Mouse (Mus musculus): Measurements from ENCODE around the gene Safb2. TPM values are rescaled to one million over a fixed set of nuclear protein-coding genes. Genes with fewer than 3 reads are reported as not detected.

Gene Safb2
- polyA plus RNA-seq, 1 experiment from 2014 or later: 35.7 TPM

- H3K9me3 ChIP-seq (replicated peaks; ENCODE audit: low read length): no peaks in the 10 kb centered on the region
- ATAC-seq (replicated peaks; ENCODE audit: low FRiP score, low read depth) (peak; percentile 6; the same call in 1 of the 2 replicates), DNase-seq (ENCODE audit: low spot score) (peak; percentile 43)
- H3K4me1 ChIP-seq (replicated peaks; ENCODE audit: insufficient read depth, low read length): peaks cover 13% of the 10 kb centered on the region; the same call in 1 of the 2 replicates
- peak overlapping the region; percentile 92 for H3K4me3 ChIP-seq (replicated peaks; ENCODE audit: low read depth, low read length)
- no peaks in the 10 kb centered on the region for H3K27me3 ChIP-seq (ENCODE audit: insufficient read depth, low read length)
- H3K9ac ChIP-seq (ENCODE audit: low read depth, low read length): peak overlapping the region; percentile 86
- no peak for TF ChIP-seq CTCF (IDR thresholded peaks at IDR 0.05; ENCODE audit: low read depth)
- H3K27ac ChIP-seq: peak overlapping the region; percentile 95
- peak overlapping the region; percentile 80 for H3K4me2 ChIP-seq (ENCODE audit: low read length)
- peaks cover 52% of the 10 kb centered on the region for H3K36me3 ChIP-seq (ENCODE audit: insufficient read depth, low read length)
- WGBS: under 1% methylated on average over 61 of the region's 61 CpGs
Measured at GRCm38 (mm10) chr17:56585171-56585821, 911 bp upstream of the Safb2 start.

GRCm38 (mm10) chr17:56583611-56584256 is 651 bp downstream of the Safb2 start:
- ATAC-seq (replicated peaks; ENCODE audit: low FRiP score, low read depth) (no peak; the same call in 1 of the 2 replicates), DNase-seq (ENCODE audit: low spot score) (peak; percentile 40)
- H3K4me2 ChIP-seq (ENCODE audit: low read length): peak overlapping the region; percentile 70
- H3K27me3 ChIP-seq (ENCODE audit: insufficient read depth, low read length): no peaks in the 10 kb centered on the region
- peak overlapping the region; percentile 84 for H3K4me3 ChIP-seq (replicated peaks; ENCODE audit: low read depth, low read length)
- no peaks in the 10 kb centered on the region for H3K9me3 ChIP-seq (replicated peaks; ENCODE audit: low read length)
- peaks cover 13% of the 10 kb centered on the region; the same call in 1 of the 2 replicates for H3K4me1 ChIP-seq (replicated peaks; ENCODE audit: insufficient read depth, low read length)
- H3K27ac ChIP-seq: peak overlapping the region; percentile 99
- TF ChIP-seq CTCF (IDR thresholded peaks at IDR 0.05; ENCODE audit: low read depth): no peak
- H3K36me3 ChIP-seq (ENCODE audit: insufficient read depth, low read length): peaks cover 52% of the 10 kb centered on the region
- H3K9ac ChIP-seq (ENCODE audit: low read depth, low read length): peak overlapping the region; percentile 96
- 1% methylated on average over 33 of the region's 33 CpGs for WGBS

DNA sequence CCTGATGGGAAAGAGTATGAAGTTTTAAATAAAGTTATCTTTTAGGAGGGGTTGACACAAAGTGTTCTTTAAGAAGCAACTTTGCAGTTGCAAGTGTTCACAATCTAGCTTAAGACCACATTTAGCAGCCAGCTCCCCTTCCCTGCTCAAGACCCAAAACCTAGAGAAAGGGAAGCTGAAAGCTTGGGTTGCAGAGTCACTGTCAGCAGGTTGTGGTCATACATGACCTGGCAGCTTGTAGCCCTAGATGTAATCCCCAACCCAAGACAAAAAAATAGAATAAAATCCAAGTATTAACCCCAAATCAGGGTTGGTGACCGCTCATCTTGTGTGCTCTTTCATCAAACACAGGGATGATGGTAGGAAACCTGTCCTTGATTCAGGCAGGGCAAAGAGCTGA is 1.3 kb downstream of the Safb2 start:
- no peak for TF ChIP-seq CTCF (IDR thresholded peaks at IDR 0.05; ENCODE audit: low read depth)

GRCm38 (mm10) chr17:56572939-56573338 is 11.4 kb downstream of the Safb2 start:
- Histone ChIP-seq H3K9ac (ENCODE audit: low read depth, low read length) (no peak overlapping the region), H3K4me3 (replicated peaks; ENCODE audit: low read depth, low read length) (no peak overlapping the region), H3K4me2 (ENCODE audit: low read length) (no peak overlapping the region), H3K27me3 (ENCODE audit: insufficient read depth, low read length) (no peaks in the 10 kb centered on the region), H3K4me1 (replicated peaks; ENCODE audit: insufficient read depth, low read length) (no peaks in the 10 kb centered on the region), H3K9me3 (replicated peaks; ENCODE audit: low read length) (no peaks in the 10 kb centered on the region), H3K36me3 (ENCODE audit: insufficient read depth, low read length) (peaks cover 81% of the 10 kb centered on the region), H3K27ac (no peak overlapping the region)
- no peak for DNase-seq (ENCODE audit: low spot score)
- 0 out of 2 replicates have a peak, but pooled peaks have one; percentile 27 for ATAC-seq (replicated peaks; ENCODE audit: low FRiP score, low read depth)
- no peak for TF ChIP-seq CTCF (IDR thresholded peaks at IDR 0.05; ENCODE audit: low read depth)
- WGBS: 92% methylated on average over 3 of the region's 3 CpGs

More for the DNA sequence above, 1.3 kb downstream of the Safb2 start:
- H3K9ac ChIP-seq (ENCODE audit: low read depth, low read length): peak overlapping the region; percentile 96
- no peaks in the 10 kb centered on the region for H3K9me3 ChIP-seq (replicated peaks; ENCODE audit: low read length)
- 82% methylated on average over 1 of the region's 1 CpGs for WGBS
- no peaks in the 10 kb centered on the region for H3K27me3 ChIP-seq (ENCODE audit: insufficient read depth, low read length)
- H3K4me2 ChIP-seq (ENCODE audit: low read length): peak overlapping the region; percentile 70
- H3K4me1 ChIP-seq (replicated peaks; ENCODE audit: insufficient read depth, low read length): peaks cover 13% of the 10 kb centered on the region; the same call in 1 of the 2 replicates
- H3K27ac ChIP-seq: 0 out of 2 replicates have a peak overlapping the region, but pooled peaks have one; percentile 99
- peak overlapping the region; percentile 84 for H3K4me3 ChIP-seq (replicated peaks; ENCODE audit: low read depth, low read length)
- no peak for ATAC-seq (replicated peaks; ENCODE audit: low FRiP score, low read depth)
- peaks cover 54% of the 10 kb centered on the region for H3K36me3 ChIP-seq (ENCODE audit: insufficient read depth, low read length)
- DNase-seq (ENCODE audit: low spot score): no peak

DNA sequence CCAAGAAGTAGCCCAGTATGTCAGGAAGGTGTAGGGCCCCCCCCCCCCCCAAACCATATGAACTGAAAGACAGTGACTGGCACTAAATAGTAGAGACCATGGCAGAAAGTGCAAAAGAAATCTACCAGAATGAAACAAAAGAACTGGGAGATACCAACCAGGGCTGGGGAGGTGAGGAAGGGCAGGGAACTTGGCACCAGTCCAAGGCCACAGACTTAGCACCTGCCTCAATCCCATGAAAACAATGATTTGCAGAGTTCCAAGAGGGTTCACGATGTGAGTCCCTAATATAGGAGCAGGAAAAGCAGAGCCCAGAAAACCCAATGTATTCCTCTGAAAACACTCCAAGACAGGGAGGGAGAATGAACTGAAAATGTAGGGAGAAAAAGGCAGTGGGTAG is 12.2 kb downstream of the Safb2 start:
- Histone ChIP-seq H3K4me2 (ENCODE audit: low read length) (no peak overlapping the region), H3K4me3 (replicated peaks; ENCODE audit: low read depth, low read length) (no peak overlapping the region), H3K4me1 (replicated peaks; ENCODE audit: insufficient read depth, low read length) (no peaks in the 10 kb centered on the region), H3K36me3 (ENCODE audit: insufficient read depth, low read length) (peaks cover 81% of the 10 kb centered on the region), H3K9ac (ENCODE audit: low read depth, low read length) (no peak overlapping the region), H3K27ac (peak overlapping the region; percentile 31; the same call in 1 of the 2 replicates), H3K9me3 (replicated peaks; ENCODE audit: low read length) (no peaks in the 10 kb centered on the region), H3K27me3 (ENCODE audit: insufficient read depth, low read length) (no peaks in the 10 kb centered on the region)
- no peak for TF ChIP-seq CTCF (IDR thresholded peaks at IDR 0.05; ENCODE audit: low read depth)
- 44% methylated on average over 1 of the region's 1 CpGs for WGBS
- ATAC-seq (replicated peaks; ENCODE audit: low FRiP score, low read depth) (no peak), DNase-seq (ENCODE audit: low spot score) (no peak)

DNA sequence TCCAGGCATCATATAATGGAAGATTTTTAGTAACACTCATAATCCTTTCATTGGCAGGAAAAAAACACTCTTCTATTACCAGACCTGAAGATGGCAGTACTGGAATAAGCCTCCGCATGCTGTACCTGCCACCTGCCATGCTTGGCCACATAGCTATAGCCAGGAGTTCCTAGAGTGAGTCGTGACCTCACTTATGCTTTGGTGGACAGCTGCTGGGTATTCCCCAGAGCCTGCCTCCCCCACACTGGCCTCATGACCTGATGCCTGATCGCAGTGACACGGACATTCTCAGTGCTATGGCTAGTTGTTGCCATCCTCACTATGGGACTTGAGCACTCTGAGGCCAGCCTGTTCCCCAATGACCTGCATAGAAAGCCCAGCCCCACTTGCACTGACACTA is 14.1 kb downstream of the Safb2 start:
- Histone ChIP-seq H3K27me3 (ENCODE audit: insufficient read depth, low read length) (no peaks in the 10 kb centered on the region), H3K4me1 (replicated peaks; ENCODE audit: insufficient read depth, low read length) (no peaks in the 10 kb centered on the region), H3K4me3 (replicated peaks; ENCODE audit: low read depth, low read length) (no peak overlapping the region), H3K36me3 (ENCODE audit: insufficient read depth, low read length) (peaks cover 88% of the 10 kb centered on the region), H3K9ac (ENCODE audit: low read depth, low read length) (no peak overlapping the region), H3K27ac (no peak overlapping the region), H3K4me2 (ENCODE audit: low read length) (no peak overlapping the region), H3K9me3 (replicated peaks; ENCODE audit: low read length) (no peaks in the 10 kb centered on the region)
- 73% methylated on average over 4 of the region's 4 CpGs for WGBS
- DNase-seq (ENCODE audit: low spot score) (no peak), ATAC-seq (replicated peaks; ENCODE audit: low FRiP score, low read depth) (no peak)
- no peak for TF ChIP-seq CTCF (IDR thresholded peaks at IDR 0.05; ENCODE audit: low read depth)
